Mouse (Mus musculus): ENCODE measurements around the gene Tm6sf1.

GRCm38 (mm10) chr7:81842998-81843397 lies 15.8 kb upstream of the Tm6sf1 start:
- no peak for TF ChIP-seq CTCF (IDR thresholded peaks at IDR 0.05; ENCODE audit: borderline replicate concordance, insufficient read depth, low read depth, low read length)
- no peak for TF ChIP-seq POLR2A (IDR thresholded peaks at IDR 0.05; ENCODE audit: borderline replicate concordance, insufficient read depth, low read length)
